Mouse (Mus musculus): Measurements from ENCODE around the gene Chrnb4. TPM values are rescaled to one million over a fixed set of nuclear protein-coding genes. Genes with fewer than 3 reads are reported as not detected.

Chrnb4 gene
- total and polyA plus RNA-seq, 3 experiments: 0.22 TPM; not detected in 2

- Histone ChIP-seq H3K4me1 (ENCODE audit: insufficient read depth, low read depth, low read length) (no peaks in the 10 kb centered on the region), H3K9me3 (replicated peaks) (no peaks in the 10 kb centered on the region), H3K4me3 (ENCODE audit: low read depth, low read length) (no peak overlapping the region), H3K27me3 (ENCODE audit: insufficient read depth, low read length) (peaks cover 22% of the 10 kb centered on the region), H3K36me3 (replicated peaks) (no peaks in the 10 kb centered on the region)
- TF ChIP-seq CTCF (IDR thresholded peaks at IDR 0.05; ENCODE audit: low read depth, low read length) (no peak), GATA1 (IDR thresholded peaks at IDR 0.05; ENCODE audit: borderline replicate concordance, low read length) (no peak), POLR2AphosphoS5 (IDR thresholded peaks at IDR 0.05; ENCODE audit: insufficient replicate concordance, low read depth, low read length) (no peak), GATA2 (IDR thresholded peaks at IDR 0.05; ENCODE audit: borderline replicate concordance, low read depth, low read length) (no peak), TAL1 (conservative IDR thresholded peaks at IDR 0.05; ENCODE audit: low read depth, low read length) (no peak)
- ATAC-seq (ENCODE audit: extremely low read depth, insufficient number of reproducible peaks, low FRiP score, poor library complexity, severe bottlenecking): no peak
- no peak for DNase-seq (ENCODE audit: low spot score)
Observed at GRCm38 (mm10) chr9:55045001-55045400, 3.6 kb downstream of the Chrnb4 start.

GRCm38 (mm10) chr9:55043688-55044087, 4.9 kb downstream of the Chrnb4 start:
- ATAC-seq (ENCODE audit: extremely low read depth, insufficient number of reproducible peaks, low FRiP score, poor library complexity, severe bottlenecking) (no peak), DNase-seq (ENCODE audit: low spot score) (no peak)
- TF ChIP-seq CTCF (IDR thresholded peaks at IDR 0.05; ENCODE audit: low read depth, low read length) (no peak), GATA1 (IDR thresholded peaks at IDR 0.05; ENCODE audit: borderline replicate concordance, low read length) (no peak), POLR2AphosphoS5 (IDR thresholded peaks at IDR 0.05; ENCODE audit: insufficient replicate concordance, low read depth, low read length) (no peak), GATA2 (IDR thresholded peaks at IDR 0.05; ENCODE audit: borderline replicate concordance, low read depth, low read length) (no peak), TAL1 (conservative IDR thresholded peaks at IDR 0.05; ENCODE audit: low read depth, low read length) (no peak)
- Histone ChIP-seq H3K36me3 (replicated peaks) (no peaks in the 10 kb centered on the region), H3K27me3 (ENCODE audit: insufficient read depth, low read length) (peaks cover 31% of the 10 kb centered on the region), H3K4me1 (ENCODE audit: insufficient read depth, low read depth, low read length) (no peaks in the 10 kb centered on the region), H3K9me3 (replicated peaks) (no peaks in the 10 kb centered on the region), H3K4me3 (ENCODE audit: low read depth, low read length) (no peak overlapping the region)

GRCm38 (mm10) chr9:55041389-55041788, 7.2 kb downstream of the Chrnb4 start:
- TF ChIP-seq GATA2 (IDR thresholded peaks at IDR 0.05; ENCODE audit: borderline replicate concordance, low read depth, low read length): no peak
- no peak for TF ChIP-seq CTCF (IDR thresholded peaks at IDR 0.05; ENCODE audit: low read depth, low read length)
- no peak for TF ChIP-seq GATA1 (IDR thresholded peaks at IDR 0.05; ENCODE audit: borderline replicate concordance, low read length)
- TF ChIP-seq TAL1 (conservative IDR thresholded peaks at IDR 0.05; ENCODE audit: low read depth, low read length): no peak
- no peak for TF ChIP-seq POLR2AphosphoS5 (IDR thresholded peaks at IDR 0.05; ENCODE audit: insufficient replicate concordance, low read depth, low read length)
- ATAC-seq (ENCODE audit: extremely low read depth, insufficient number of reproducible peaks, low FRiP score, poor library complexity, severe bottlenecking) (no peak), DNase-seq (ENCODE audit: low spot score) (no peak)
- Histone ChIP-seq H3K9me3 (replicated peaks) (no peaks in the 10 kb centered on the region), H3K4me3 (ENCODE audit: low read depth, low read length) (no peak overlapping the region), H3K4me1 (ENCODE audit: insufficient read depth, low read depth, low read length) (no peaks in the 10 kb centered on the region), H3K36me3 (replicated peaks) (no peaks in the 10 kb centered on the region), H3K27me3 (ENCODE audit: insufficient read depth, low read length) (peaks cover 34% of the 10 kb centered on the region)

- TF ChIP-seq GATA1 (IDR thresholded peaks at IDR 0.05; ENCODE audit: borderline replicate concordance, low read length) (no peak), POLR2AphosphoS5 (IDR thresholded peaks at IDR 0.05; ENCODE audit: insufficient replicate concordance, low read depth, low read length) (no peak), GATA2 (IDR thresholded peaks at IDR 0.05; ENCODE audit: borderline replicate concordance, low read depth, low read length) (no peak), CTCF (IDR thresholded peaks at IDR 0.05; ENCODE audit: low read depth, low read length) (no peak), TAL1 (conservative IDR thresholded peaks at IDR 0.05; ENCODE audit: low read depth, low read length) (no peak)
- H3K27me3 ChIP-seq (ENCODE audit: insufficient read depth, low read length): peaks cover 41% of the 10 kb centered on the region
- H3K9me3 ChIP-seq (replicated peaks): no peaks in the 10 kb centered on the region
- ATAC-seq (ENCODE audit: extremely low read depth, insufficient number of reproducible peaks, low FRiP score, poor library complexity, severe bottlenecking): no peak
- no peaks in the 10 kb centered on the region for H3K36me3 ChIP-seq (replicated peaks)
- no peak for DNase-seq (ENCODE audit: low spot score)
- H3K4me1 ChIP-seq (ENCODE audit: insufficient read depth, low read depth, low read length): no peaks in the 10 kb centered on the region
- no peak overlapping the region for H3K4me3 ChIP-seq (ENCODE audit: low read depth, low read length)
Observed at GRCm38 (mm10) chr9:55039983-55040382, 8.6 kb downstream of the Chrnb4 start.

GRCm38 (mm10) chr9:55038948-55039347, 9.6 kb downstream of the Chrnb4 start:
- Histone ChIP-seq H3K27me3 (ENCODE audit: insufficient read depth, low read length) (peaks cover 48% of the 10 kb centered on the region), H3K4me1 (ENCODE audit: insufficient read depth, low read depth, low read length) (no peaks in the 10 kb centered on the region), H3K36me3 (replicated peaks) (no peaks in the 10 kb centered on the region), H3K9me3 (replicated peaks) (no peaks in the 10 kb centered on the region), H3K4me3 (ENCODE audit: low read depth, low read length) (no peak overlapping the region)
- no peak for DNase-seq (ENCODE audit: low spot score)
- no peak for ATAC-seq (ENCODE audit: extremely low read depth, insufficient number of reproducible peaks, low FRiP score, poor library complexity, severe bottlenecking)
- no peak for TF ChIP-seq POLR2AphosphoS5 (IDR thresholded peaks at IDR 0.05; ENCODE audit: insufficient replicate concordance, low read depth, low read length)
- TF ChIP-seq CTCF (IDR thresholded peaks at IDR 0.05; ENCODE audit: low read depth, low read length): no peak
- no peak for TF ChIP-seq GATA1 (IDR thresholded peaks at IDR 0.05; ENCODE audit: borderline replicate concordance, low read length)
- no peak for TF ChIP-seq GATA2 (IDR thresholded peaks at IDR 0.05; ENCODE audit: borderline replicate concordance, low read depth, low read length)
- no peak for TF ChIP-seq TAL1 (conservative IDR thresholded peaks at IDR 0.05; ENCODE audit: low read depth, low read length)

- Histone ChIP-seq H3K27me3 (ENCODE audit: insufficient read depth, low read length) (peaks cover 31% of the 10 kb centered on the region), H3K4me3 (ENCODE audit: low read depth, low read length) (no peak overlapping the region), H3K9me3 (replicated peaks) (no peaks in the 10 kb centered on the region), H3K36me3 (replicated peaks) (no peaks in the 10 kb centered on the region), H3K4me1 (ENCODE audit: insufficient read depth, low read depth, low read length) (no peaks in the 10 kb centered on the region)
- TF ChIP-seq CTCF (IDR thresholded peaks at IDR 0.05; ENCODE audit: low read depth, low read length) (no peak), POLR2AphosphoS5 (IDR thresholded peaks at IDR 0.05; ENCODE audit: insufficient replicate concordance, low read depth, low read length) (no peak), GATA2 (IDR thresholded peaks at IDR 0.05; ENCODE audit: borderline replicate concordance, low read depth, low read length) (no peak), GATA1 (IDR thresholded peaks at IDR 0.05; ENCODE audit: borderline replicate concordance, low read length) (no peak)
- DNase-seq (ENCODE audit: low spot score) (no peak), ATAC-seq (ENCODE audit: extremely low read depth, insufficient number of reproducible peaks, low FRiP score, poor library complexity, severe bottlenecking) (no peak)
Observed at GRCm38 (mm10) chr9:55031435-55032167, 17.0 kb downstream of the Chrnb4 start.
